Mouse (Mus musculus): ENCODE data around the gene Tek. TPM values are rescaled to one million over a fixed set of nuclear protein-coding genes. Genes with fewer than 3 reads are reported as not detected.
"Not testable (repeated sequence)": the region's sequence is repeated elsewhere in the genome, so short reads cannot be mapped to it uniquely, and the experiment has no call there.

Gene Tek
- polyA plus RNA-seq (2014; fragmentation: Nextera tagmentation; extraction: Ambion mirVana): 4.2 and 9.3 TPM in 2 replicates

DNA sequence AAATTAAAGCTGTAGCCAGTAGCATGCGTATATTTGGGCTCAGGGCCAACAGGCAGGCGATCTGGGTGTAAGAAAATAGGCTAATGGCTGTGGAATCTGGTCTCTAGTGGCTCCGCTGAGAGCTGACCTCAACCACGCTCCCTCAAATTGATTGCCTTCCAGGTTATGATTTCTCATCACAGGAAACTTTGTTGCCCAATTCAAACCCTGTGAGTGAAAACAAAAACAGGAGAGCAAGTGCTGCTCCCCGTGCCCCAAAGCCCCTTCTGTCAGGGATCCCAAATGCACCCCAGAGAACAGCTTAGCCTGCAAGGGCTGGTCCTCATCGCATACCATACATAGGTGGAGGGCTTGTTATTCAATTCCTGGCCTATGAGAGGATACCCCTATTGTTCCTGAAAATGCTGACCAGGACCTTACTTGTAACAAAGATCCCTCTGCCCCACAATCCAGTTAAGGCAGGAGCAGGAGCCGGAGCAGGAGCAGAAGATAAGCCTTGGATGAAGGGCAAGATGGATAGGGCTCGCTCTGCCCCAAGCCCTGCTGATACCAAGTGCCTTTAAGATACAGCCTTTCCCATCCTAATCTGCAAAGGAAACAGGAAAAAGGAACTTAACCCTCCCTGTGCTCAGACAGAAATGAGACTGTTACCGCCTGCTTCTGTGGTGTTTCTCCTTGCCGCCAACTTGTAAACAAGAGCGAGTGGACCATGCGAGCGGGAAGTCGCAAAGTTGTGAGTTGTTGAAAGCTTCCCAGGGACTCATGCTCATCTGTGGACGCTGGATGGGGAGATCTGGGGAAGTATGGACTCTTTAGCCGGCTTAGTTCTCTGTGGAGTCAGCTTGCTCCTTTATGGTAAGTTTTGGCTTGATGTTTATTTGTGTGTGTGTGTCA is at the start of gene Tek:
Gene Tek, plus strand, starts transcription at position 452 of the 894 bp plus-strand sequence.
- Histone ChIP-seq H3K9ac (replicated peaks; ENCODE audit: low read length) (no peak within 1 kb of the TSS), H3K27me3 (ENCODE audit: control insufficient read depth, insufficient read depth, low read length) (no peaks in the 10 kb centered on the region), H3K4me2 (ENCODE audit: low read length) (no peak within 1 kb of the TSS), H3K4me3 (replicated peaks; ENCODE audit: low read depth, low read length) (no peak within 1 kb of the TSS), H3K27ac (replicated peaks; ENCODE audit: low read depth, low read length) (no peak within 1 kb of the TSS), H3K9me3 (ENCODE audit: control insufficient read depth, low read length) (no peaks in the 10 kb centered on the region), H3K4me1 (ENCODE audit: control insufficient read depth, insufficient read depth, low read length) (no peaks in the 10 kb centered on the region), H3K36me3 (ENCODE audit: control insufficient read depth, insufficient read depth, low read length) (no peaks in the 10 kb centered on the region)
- DNase-seq (no peak), ATAC-seq (ENCODE audit: low FRiP score, low TSS enrichment) (no peak)
- 80% methylated on average over 16 of the region's 16 CpGs for WGBS

GRCm38 (mm10) chr4:94689804-94690203 is 49.3 kb upstream of the Tek start:
- H3K36me3 ChIP-seq (ENCODE audit: control insufficient read depth, insufficient read depth, low read length): peaks cover 23% of the 10 kb centered on the region
- not testable (repeated sequence) for H3K9ac ChIP-seq (replicated peaks; ENCODE audit: low read length); ATAC-seq (ENCODE audit: low FRiP score, low TSS enrichment); H3K4me1 ChIP-seq (ENCODE audit: control insufficient read depth, insufficient read depth, low read length); H3K4me3 ChIP-seq (replicated peaks; ENCODE audit: low read depth, low read length); DNase-seq; H3K27me3 ChIP-seq (ENCODE audit: control insufficient read depth, insufficient read depth, low read length); H3K4me2 ChIP-seq (ENCODE audit: low read length); H3K9me3 ChIP-seq (ENCODE audit: control insufficient read depth, low read length); H3K27ac ChIP-seq (replicated peaks; ENCODE audit: low read depth, low read length)
- 97% methylated on average over 2 of the region's 2 CpGs for WGBS

DNA sequence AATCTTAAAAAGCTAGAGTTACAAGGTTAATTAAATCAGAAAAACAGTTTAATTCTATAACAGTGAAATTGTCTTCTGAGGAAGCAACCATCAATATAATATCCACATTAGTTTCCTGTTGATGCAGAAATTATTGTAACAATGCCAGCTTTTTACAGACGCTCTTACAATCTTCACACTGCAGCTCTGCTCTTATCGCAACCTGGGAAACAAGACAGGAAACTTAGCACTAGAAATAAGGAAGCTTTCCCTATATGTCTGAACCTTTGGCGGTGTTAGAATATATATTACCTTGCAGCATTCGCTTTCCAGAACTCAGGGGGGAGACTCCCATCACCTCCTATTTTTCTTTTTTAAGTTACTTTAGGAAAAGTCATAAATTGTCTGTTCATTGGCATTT is 48.0 kb upstream of the Tek start:
- H3K27me3 ChIP-seq (ENCODE audit: control insufficient read depth, insufficient read depth, low read length): no peaks in the 10 kb centered on the region
- H3K4me3 ChIP-seq (replicated peaks; ENCODE audit: low read depth, low read length): no peak overlapping the region
- H3K36me3 ChIP-seq (ENCODE audit: control insufficient read depth, insufficient read depth, low read length): peaks cover 23% of the 10 kb centered on the region
- no peak for DNase-seq
- no peaks in the 10 kb centered on the region for H3K4me1 ChIP-seq (ENCODE audit: control insufficient read depth, insufficient read depth, low read length)
- no peak overlapping the region for H3K27ac ChIP-seq (replicated peaks; ENCODE audit: low read depth, low read length)
- H3K9ac ChIP-seq (replicated peaks; ENCODE audit: low read length): no peak overlapping the region
- no peak overlapping the region for H3K4me2 ChIP-seq (ENCODE audit: low read length)
- no peak for ATAC-seq (ENCODE audit: low FRiP score, low TSS enrichment)
- WGBS: 97% methylated on average over 4 of the region's 4 CpGs
- H3K9me3 ChIP-seq (ENCODE audit: control insufficient read depth, low read length): no peaks in the 10 kb centered on the region

- DNase-seq: no peak
- no peaks in the 10 kb centered on the region for H3K9me3 ChIP-seq (ENCODE audit: control insufficient read depth, low read length)
- H3K27me3 ChIP-seq (ENCODE audit: control insufficient read depth, insufficient read depth, low read length): no peaks in the 10 kb centered on the region
- H3K27ac ChIP-seq (replicated peaks; ENCODE audit: low read depth, low read length): no peak overlapping the region
- no peaks in the 10 kb centered on the region for H3K4me1 ChIP-seq (ENCODE audit: control insufficient read depth, insufficient read depth, low read length)
- no peak for ATAC-seq (ENCODE audit: low FRiP score, low TSS enrichment)
- no peak overlapping the region for H3K4me3 ChIP-seq (replicated peaks; ENCODE audit: low read depth, low read length)
- no peak overlapping the region for H3K4me2 ChIP-seq (ENCODE audit: low read length)
- peaks cover 17% of the 10 kb centered on the region for H3K36me3 ChIP-seq (ENCODE audit: control insufficient read depth, insufficient read depth, low read length)
- H3K9ac ChIP-seq (replicated peaks; ENCODE audit: low read length): no peak overlapping the region
- 89% methylated on average over 2 of the region's 2 CpGs for WGBS
Observed at GRCm38 (mm10) chr4:94692175-94692574, 46.9 kb upstream of the Tek start.

- Histone ChIP-seq H3K4me1 (ENCODE audit: control insufficient read depth, insufficient read depth, low read length) (no peaks in the 10 kb centered on the region), H3K27me3 (ENCODE audit: control insufficient read depth, insufficient read depth, low read length) (no peaks in the 10 kb centered on the region), H3K27ac (replicated peaks; ENCODE audit: low read depth, low read length) (no peak overlapping the region), H3K36me3 (ENCODE audit: control insufficient read depth, insufficient read depth, low read length) (no peaks in the 10 kb centered on the region), H3K4me2 (ENCODE audit: low read length) (no peak overlapping the region), H3K9ac (replicated peaks; ENCODE audit: low read length) (no peak overlapping the region), H3K4me3 (replicated peaks; ENCODE audit: low read depth, low read length) (no peak overlapping the region), H3K9me3 (ENCODE audit: control insufficient read depth, low read length) (no peaks in the 10 kb centered on the region)
- WGBS: 88% methylated on average over 3 of the region's 3 CpGs
- ATAC-seq (ENCODE audit: low FRiP score, low TSS enrichment): no peak
- DNase-seq: peak; percentile 2
Observed at GRCm38 (mm10) chr4:94696368-94696767, 42.7 kb upstream of the Tek start.

GRCm38 (mm10) chr4:94711002-94711401 is 28.1 kb upstream of the Tek start:
- no peak overlapping the region for H3K27ac ChIP-seq (replicated peaks; ENCODE audit: low read depth, low read length)
- no peaks in the 10 kb centered on the region for H3K36me3 ChIP-seq (ENCODE audit: control insufficient read depth, insufficient read depth, low read length)
- DNase-seq (no peak), ATAC-seq (ENCODE audit: low FRiP score, low TSS enrichment) (no peak)
- no peak overlapping the region for H3K4me3 ChIP-seq (replicated peaks; ENCODE audit: low read depth, low read length)
- H3K9ac ChIP-seq (replicated peaks; ENCODE audit: low read length): no peak overlapping the region
- WGBS: 99% methylated on average over 2 of the region's 2 CpGs
- H3K27me3 ChIP-seq (ENCODE audit: control insufficient read depth, insufficient read depth, low read length): no peaks in the 10 kb centered on the region
- no peaks in the 10 kb centered on the region for H3K9me3 ChIP-seq (ENCODE audit: control insufficient read depth, low read length)
- H3K4me1 ChIP-seq (ENCODE audit: control insufficient read depth, insufficient read depth, low read length): no peaks in the 10 kb centered on the region
- no peak overlapping the region for H3K4me2 ChIP-seq (ENCODE audit: low read length)

DNA sequence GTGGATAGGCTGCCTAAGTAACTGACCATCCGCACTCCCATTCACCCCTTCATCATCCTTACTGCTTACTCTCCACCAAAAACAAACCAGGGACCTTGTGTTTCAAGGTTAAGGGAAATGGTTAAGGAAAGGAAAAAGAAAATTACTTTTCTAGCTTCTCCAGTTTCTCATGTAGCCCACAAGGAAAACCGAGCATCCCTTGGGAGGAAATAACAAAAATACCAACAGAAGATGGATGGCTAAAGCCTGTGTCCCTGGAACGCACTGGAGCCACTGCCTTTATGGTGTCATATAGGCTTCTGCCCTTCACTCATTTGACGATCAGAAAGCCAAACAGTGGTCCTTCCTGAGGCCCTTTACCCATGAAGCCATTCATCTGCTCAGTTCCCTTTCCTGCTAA is 27.7 kb upstream of the Tek start:
- H3K9ac ChIP-seq (replicated peaks; ENCODE audit: low read length): no peak overlapping the region
- 92% methylated on average over 4 of the region's 4 CpGs for WGBS
- no peak for DNase-seq
- H3K27me3 ChIP-seq (ENCODE audit: control insufficient read depth, insufficient read depth, low read length): no peaks in the 10 kb centered on the region
- H3K36me3 ChIP-seq (ENCODE audit: control insufficient read depth, insufficient read depth, low read length): no peaks in the 10 kb centered on the region
- H3K4me1 ChIP-seq (ENCODE audit: control insufficient read depth, insufficient read depth, low read length): no peaks in the 10 kb centered on the region
- H3K27ac ChIP-seq (replicated peaks; ENCODE audit: low read depth, low read length): no peak overlapping the region
- no peak overlapping the region for H3K4me2 ChIP-seq (ENCODE audit: low read length)
- no peak for ATAC-seq (ENCODE audit: low FRiP score, low TSS enrichment)
- no peak overlapping the region for H3K4me3 ChIP-seq (replicated peaks; ENCODE audit: low read depth, low read length)
- H3K9me3 ChIP-seq (ENCODE audit: control insufficient read depth, low read length): no peaks in the 10 kb centered on the region

GRCm38 (mm10) chr4:94713741-94714140 is 25.3 kb upstream of the Tek start:
- H3K27ac ChIP-seq (replicated peaks; ENCODE audit: low read depth, low read length): no peak overlapping the region
- DNase-seq: no peak
- H3K4me2 ChIP-seq (ENCODE audit: low read length): no peak overlapping the region
- H3K4me3 ChIP-seq (replicated peaks; ENCODE audit: low read depth, low read length): no peak overlapping the region
- H3K36me3 ChIP-seq (ENCODE audit: control insufficient read depth, insufficient read depth, low read length): no peaks in the 10 kb centered on the region
- no peaks in the 10 kb centered on the region for H3K9me3 ChIP-seq (ENCODE audit: control insufficient read depth, low read length)
- ATAC-seq (ENCODE audit: low FRiP score, low TSS enrichment): no peak
- H3K9ac ChIP-seq (replicated peaks; ENCODE audit: low read length): no peak overlapping the region
- no peaks in the 10 kb centered on the region for H3K27me3 ChIP-seq (ENCODE audit: control insufficient read depth, insufficient read depth, low read length)
- no peaks in the 10 kb centered on the region for H3K4me1 ChIP-seq (ENCODE audit: control insufficient read depth, insufficient read depth, low read length)

GRCm38 (mm10) chr4:94715166-94715565 is 23.9 kb upstream of the Tek start:
- ATAC-seq (ENCODE audit: low FRiP score, low TSS enrichment) (no peak), DNase-seq (no peak)
- Histone ChIP-seq H3K4me1 (ENCODE audit: control insufficient read depth, insufficient read depth, low read length) (no peaks in the 10 kb centered on the region), H3K36me3 (ENCODE audit: control insufficient read depth, insufficient read depth, low read length) (no peaks in the 10 kb centered on the region), H3K9ac (replicated peaks; ENCODE audit: low read length) (no peak overlapping the region), H3K4me2 (ENCODE audit: low read length) (no peak overlapping the region), H3K9me3 (ENCODE audit: control insufficient read depth, low read length) (no peaks in the 10 kb centered on the region), H3K4me3 (replicated peaks; ENCODE audit: low read depth, low read length) (no peak overlapping the region), H3K27ac (replicated peaks; ENCODE audit: low read depth, low read length) (no peak overlapping the region), H3K27me3 (ENCODE audit: control insufficient read depth, insufficient read depth, low read length) (no peaks in the 10 kb centered on the region)
- WGBS: 51% methylated on average over 6 of the region's 6 CpGs

All from midbrain, embryonic 14.5 days (tissue).